Mouse (Mus musculus) CD8-positive naive resting alpha-beta T cell, adult 2 months (primary cell): ENCODE measurements at regions not wholly inside any gene's neighbourhood (a gene's known extent, or its start where the extent isn't known, plus 50 kb on each side); places are given as distances from the start of the nearest gene placed in this dataset.
"Not testable (repeated sequence)": the region's sequence is repeated elsewhere in the genome, so short reads cannot be mapped to it uniquely, and the experiment has no call there.

ENCODE experiments used
- DNase-seq, 2 experiments: peaks; one replicate each; pipeline ENCODE4 v3.0.0; 2022; ENCODE audit warnings: low read depth in 2 of 2, low spot score in 2 of 2

DNA sequence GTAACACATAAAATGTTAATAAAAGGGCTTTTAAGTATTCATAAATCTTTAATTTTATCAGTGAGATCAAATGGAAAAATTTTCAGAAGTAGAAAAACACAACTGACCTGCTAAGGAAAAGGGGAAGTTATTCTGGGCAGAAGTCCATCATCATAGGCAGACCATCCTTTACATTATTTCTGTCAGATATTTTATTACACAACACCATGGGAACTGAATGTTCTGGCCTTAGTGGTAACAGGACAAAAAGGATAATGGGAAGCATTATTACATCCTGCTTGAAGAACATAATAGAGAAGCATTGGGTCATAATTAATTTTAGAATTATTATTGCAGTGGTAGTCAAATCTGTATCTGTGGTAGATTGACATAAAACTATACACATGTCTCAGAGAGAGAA, 603.5 kb upstream of the Gje1 start:
- no peak for DNase-seq

DNA sequence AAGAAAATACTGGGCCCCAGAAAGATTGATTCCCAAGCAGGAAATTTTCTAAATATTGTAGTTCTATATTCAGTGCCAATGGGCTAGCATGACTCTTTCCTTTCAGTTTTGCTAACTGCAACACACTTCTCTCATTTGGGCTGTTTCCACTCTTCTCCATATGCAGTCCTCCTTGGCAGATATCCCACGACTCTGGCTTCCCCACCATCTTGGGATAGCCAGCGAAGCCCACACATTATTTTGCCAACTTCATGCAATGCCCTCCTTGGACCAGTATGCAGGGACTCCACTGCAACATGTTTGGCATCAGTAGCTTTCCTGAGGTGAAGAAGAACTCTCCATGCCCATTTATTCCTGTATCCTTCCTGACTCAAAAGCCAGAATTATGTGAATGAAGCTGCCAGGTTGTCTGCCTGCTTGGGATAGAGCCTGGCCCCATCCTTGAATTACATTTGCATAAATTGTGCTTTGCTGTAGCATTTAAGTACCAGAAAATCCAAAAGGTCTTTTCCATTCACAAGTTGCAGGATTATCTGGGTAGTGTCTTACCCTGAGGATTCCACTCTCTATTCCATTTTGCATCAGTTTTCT, 599.1 kb upstream of the Gje1 start:
- DNase-seq = no peak

DNA sequence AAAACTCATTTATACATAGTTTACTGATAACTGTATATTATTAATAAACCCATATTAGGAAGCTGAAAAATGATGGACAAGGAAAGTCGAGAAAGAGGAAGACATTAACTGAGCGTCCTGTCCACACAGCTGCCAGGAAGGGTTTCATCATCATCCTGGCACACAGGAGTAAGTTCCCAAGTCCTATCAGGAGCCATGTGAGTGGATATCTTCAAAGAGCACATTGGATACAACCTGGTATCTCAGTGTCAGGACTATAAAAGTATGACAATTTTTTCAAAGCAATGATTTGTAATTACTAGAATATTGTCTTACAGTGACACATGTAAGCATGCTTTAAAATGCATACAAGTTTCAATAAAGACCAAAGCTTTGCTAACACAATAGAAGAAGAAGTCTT, 592.6 kb upstream of the Gje1 start:
- no peak for DNase-seq

DNA sequence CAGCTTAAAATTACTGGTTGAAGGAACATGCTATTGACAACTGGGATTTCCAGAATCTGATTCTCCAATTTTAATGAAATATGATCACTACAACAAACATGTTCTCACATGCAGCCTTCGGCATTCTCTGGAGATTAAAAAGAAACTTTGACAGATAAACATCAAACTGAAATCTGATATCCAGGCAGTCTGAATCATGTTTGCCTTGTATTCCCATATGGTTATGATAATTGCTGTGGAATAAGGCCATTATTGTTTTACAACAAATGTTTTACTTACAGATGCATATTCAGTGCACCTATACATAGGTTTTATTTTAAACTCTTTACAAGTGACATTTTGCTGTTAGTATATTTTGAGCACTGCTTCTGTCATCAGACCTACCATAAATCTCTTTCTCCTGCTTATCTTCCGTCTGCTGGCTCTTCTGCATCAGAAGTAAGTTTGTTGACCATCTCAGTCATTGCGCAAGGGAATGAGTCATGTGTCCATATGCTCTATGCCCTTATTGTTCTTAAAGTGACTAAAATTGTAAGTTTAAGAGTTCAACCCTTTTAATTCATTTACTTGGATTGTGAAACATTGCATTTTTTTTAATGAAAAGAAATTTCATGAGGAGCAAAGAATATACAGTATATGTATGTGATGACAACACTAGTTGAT, 587.9 kb upstream of the Gje1 start:
- no peak for DNase-seq

DNA sequence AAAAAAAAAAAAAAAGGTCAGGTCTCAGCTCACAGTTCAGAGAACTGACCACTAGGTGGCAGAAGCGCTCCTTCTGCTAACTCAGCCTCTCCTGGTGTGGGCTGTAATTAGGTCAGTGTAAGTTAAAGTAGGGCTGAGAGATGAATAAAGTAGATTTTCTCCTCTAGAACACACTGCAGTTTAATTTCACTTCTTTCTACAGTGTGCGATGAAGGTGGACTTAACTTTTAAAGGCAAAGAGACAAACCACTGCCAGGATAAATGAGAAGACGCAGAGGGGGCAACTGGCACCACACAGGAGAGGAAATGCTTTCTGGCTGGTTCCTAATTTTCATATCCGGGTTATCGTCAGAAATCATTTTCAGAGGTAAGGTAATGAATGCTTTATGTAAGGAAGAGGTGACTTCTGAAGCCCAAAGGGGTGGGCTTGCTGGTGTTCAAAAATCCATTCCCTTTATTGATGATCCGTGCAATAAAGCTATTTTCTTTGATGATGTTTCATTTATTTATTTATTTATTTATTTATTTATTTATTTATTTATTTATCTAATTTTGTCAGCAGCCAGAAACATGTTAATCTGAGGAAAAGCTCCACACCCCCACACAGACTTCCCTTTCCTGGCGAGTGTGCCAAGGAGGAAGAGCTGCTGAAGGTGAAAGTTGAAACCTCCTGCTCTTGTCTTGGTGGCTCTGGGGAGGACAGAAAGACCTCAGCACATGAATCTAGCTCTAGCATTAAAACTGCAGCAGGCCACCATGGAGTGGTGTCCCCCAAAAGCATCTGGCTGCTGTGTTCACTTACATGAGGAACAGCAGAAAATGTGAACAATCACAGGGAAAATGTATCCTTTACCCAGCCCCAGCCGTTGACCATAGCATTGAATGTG, 582.4 kb upstream of the Gje1 start:
- peak; percentile 3 to 17 for DNase-seq

DNA sequence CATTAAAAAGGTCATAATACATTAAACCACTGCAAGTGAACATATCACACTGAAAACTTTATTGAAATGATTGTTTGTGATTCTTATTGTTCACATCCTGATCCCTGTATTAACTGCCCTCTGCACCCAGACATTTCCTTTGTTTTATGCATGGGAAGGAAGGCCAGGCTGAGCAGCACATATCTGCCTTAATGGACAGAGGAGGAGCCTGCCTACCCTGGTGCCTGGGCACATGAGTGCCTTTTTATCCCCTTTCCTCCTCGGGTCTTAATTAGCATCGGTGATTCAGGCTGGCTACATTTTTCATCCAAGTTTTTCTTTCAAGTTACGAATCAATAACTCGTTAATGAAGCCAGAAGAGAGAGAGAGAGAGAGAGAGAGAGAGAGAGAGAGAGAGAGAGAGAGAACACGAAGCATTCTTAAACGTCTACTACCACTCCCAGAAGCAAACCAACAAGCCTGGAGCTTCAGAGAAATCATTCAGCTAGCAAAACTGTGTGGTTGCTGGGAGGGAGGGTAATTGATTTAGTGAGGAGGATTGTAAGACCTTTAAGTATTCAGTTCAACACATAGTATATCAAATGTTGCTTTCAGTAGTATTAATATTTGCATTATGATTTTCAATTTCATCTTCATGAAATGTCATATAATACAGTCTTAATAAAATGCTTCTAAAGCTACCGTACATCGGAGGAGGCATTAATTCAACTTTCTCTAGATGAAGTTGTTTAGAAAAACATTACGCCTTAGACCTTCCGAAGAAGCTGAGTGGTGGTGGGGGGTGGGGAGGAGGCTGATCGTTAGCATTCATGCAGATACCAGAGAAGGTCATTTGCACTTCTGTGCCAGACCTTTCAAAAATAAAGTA, 581.6 kb upstream of the Gje1 start:
- DNase-seq = no peak

DNA sequence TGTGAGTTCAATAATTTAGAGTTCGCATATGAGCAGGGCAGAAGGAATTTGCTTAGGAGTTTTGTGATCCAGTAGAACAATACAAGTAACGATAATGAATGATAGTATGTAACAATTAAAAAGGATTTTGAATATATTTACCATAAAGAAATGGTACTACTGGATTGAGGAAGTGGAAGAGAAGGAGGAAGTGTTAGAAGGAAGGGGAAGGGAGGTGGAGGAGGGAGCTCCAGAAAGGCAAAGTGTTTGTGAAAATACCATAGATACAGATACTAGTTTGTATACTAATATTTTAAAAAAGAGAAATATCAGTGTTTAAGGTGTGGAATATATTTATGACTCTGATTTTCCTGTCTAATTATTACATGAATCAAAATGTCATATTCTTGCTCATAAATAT, 579.2 kb upstream of the Gje1 start:
- no peak for DNase-seq

DNA sequence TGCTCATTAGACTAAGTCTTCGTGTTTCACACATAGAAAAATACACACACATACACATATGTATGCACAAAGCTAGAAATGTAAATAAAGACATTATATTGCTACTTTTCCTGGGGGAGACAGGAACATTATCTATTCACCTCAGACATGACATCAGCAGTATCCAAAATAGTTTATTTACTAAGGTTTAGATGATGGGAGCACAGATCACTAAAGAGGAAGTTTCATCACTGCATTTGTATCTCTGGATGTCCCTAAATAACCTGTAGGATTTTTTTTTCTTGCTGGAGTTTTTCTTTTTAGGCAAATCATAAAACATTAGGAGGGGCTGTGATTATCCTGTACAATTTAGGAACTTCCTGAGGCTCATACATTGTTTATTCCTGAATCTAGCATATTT, 576.1 kb upstream of the Gje1 start:
- no peak for DNase-seq

DNA sequence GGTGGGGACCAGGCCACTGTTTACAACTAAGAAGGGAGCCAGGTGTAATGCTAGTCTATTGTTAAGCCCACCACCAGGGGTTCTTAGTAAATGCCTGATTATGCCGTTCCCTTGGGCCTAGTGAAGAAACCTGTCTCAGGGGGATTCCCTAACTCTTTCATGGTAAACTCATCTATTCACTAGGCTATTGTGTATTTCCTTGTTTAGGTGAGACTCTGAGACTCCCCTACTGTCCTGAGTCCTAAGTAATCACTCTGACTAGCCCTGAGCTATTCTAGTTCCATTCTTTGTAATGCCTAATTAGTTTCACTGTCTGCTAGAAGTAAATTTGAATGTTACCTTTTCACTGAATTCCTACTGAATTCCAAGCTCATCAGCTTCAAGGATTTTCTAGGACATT, 545.3 kb upstream of the Gje1 start:
- not testable (repeated sequence) for DNase-seq

DNA sequence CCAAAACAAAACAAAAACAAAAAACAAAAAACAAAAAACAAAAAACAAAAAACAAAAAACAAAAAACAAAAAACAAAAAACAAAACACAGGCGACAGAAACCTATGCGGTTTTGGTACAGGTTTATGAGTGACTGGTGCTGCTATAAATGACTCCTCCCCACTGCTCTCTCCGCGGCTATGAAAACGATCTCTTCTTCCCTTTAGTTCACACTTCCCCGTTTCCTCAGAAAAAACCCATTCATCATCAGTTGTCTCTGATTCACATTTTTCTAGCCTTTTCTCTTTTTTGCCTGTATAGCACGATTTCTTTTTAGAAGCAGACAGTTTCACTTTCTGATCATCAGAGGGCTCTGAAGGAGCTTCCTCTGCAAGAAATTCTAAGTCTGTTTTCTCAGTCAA, 544.3 kb upstream of the Gje1 start:
- DNase-seq = not testable (repeated sequence)

DNA sequence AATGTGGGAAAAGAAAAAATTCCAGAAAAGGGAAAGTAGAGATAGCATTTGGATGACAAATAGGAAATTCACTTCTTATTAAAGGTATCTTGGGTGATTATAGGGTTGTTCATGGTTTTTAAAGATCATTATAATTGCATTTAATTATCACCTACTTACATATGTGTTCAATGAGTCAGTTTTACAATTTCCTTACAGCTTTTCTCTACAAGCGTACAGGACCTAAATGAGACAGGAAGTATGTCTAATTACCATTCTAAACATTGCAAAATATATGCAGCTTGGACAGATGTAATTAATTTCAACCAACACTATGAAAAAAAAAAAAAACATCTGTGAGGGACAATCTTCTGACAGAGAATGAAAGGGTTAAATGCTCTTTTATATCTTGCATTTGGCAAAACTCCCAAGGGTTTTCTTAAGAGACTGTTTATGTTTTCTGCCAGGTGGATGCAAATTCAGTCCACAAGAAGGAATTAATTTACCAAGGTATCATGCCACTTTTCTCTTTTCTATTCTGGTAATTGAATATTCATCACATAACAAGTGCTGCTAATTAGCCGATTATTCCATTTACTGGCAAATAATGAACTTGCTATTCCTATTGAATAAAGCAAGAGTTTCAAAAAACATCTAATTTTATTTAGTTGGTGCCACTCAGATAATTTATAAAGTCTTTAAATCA, 531.5 kb upstream of the Gje1 start:
- no peak for DNase-seq

DNA sequence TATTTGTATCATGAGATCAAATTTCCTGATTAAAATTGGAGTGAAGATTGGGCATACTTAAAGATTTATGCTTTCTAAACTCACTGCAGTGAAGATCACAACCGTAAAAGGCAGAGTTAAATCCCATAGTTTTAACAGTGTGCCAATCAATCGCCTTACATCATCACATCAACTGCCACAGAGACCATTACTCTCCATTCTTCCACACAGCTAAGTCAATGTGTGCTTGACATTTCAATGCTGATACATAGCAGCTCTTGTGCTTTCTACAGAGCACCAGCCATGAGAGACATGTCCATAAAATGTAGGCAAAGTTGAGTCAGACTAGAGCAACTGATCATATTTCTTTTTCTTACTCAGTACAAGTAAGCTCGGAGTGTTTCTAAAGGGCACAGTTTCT, 530.9 kb upstream of the Gje1 start:
- DNase-seq = no peak

DNA sequence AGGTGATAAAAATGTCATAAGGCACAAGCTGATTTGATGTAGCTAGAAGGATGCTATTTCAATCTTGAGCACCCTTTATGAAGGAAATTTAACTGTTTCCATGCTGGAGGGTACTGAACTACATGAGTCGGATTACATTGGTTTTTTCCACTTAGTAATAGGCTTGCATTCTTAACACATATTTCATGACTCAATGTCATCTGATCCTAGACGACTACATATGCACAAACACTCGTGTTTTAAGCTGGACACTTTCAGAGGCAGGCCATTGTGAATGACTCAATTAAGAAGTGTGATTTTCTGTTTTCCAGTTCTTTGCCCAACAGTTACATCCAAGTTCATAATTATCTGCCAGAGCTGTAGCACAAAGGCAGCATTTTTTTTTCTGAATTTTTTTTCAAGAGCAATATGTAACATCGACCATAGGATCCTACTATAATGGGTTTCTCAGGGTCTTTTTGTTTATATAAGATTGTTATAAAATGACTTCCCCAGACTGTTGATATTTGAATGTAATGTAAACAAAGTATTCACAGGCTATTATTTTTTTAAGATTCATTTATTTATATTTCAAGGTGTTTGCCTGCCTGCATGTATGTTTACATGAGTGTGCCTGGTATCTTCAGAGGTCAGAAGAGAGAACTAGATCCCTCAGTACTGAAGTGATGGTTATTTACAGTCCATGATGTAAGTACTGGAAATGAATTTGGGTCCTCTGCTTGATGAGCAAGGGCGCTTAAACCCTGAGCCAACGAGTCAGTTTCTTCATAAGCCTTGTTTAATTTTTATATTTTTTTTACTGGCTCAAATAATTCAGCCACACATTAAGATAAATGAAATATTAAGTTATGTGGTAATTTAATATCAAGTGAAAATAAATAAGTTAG, 526.6 kb upstream of the Gje1 start:
- DNase-seq = no peak

DNA sequence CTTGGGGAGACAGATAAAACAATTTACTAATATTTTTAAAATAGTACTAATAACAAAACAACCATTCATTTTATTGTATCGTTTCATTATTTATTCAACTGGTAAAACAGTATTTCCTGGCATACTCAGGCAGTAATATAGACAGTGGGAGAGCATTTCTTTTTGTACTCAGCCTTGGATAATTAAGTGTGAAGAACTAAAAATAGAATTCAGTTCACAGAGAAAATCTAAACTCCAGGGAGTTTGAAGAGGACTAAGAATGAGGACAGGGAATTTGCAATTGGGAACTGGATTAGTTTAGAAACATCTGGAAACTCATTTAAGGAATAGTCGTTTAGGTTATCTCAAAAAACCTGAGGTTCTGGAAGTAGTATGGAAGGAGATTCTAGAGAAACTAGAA, 525.4 kb upstream of the Gje1 start:
- no peak for DNase-seq

DNA sequence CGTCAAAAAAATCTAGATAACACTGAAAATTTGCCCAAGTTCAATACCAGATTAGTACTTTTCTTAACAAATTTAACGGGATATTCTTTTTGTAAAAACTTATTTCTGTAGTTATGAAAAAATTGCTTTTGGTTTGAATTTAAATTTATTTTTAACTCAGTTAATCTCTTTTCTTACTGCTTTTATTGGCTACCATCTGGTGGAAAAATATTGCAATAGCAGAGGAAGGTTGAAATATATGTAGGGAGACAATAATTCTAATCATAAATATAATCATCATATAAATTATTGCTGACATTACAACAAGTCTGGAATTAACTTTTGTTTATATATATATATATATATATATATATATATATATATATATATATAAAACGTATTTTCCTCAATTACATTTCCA, 500.9 kb upstream of the Gje1 start:
- DNase-seq = no peak

DNA sequence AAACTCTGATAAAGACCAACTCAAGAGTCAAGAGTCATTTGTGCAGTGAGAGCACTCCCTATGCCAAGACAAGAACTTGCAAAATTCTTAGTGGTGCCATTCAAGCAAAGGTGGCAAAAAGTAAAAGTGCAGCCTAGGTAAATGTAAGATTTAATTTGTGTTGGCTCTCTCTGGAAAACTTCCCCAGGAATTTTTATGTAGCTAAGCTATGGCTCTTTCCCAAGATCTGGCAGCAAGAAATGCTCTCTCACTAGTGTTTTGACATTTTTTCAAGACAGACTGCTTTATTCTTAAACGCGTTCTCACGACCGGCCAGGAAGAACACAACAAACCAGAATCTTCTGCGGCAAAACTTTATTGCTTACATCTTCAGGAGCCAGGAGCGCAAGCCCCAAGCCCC, 461.6 kb upstream of the Gje1 start:
- no peak for DNase-seq

DNA sequence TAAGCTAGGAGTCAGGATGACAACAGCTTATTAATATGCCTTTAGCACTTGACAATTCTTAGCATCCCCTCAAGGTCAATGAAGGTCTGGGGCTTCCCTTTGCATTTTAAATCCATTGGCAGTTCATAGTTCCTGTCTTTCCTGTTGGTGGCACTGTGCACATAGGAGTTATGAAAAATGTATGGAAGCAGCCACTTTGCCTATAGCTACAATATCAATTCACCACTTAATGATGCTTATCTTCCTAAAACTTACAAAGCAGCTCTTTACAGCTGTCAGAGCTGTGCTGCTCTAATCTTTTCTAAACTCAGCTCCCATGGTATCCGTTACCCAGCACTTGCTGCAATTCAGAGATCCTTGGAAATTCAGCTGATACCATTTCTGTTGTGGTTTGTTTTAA, 456.4 kb upstream of the Gje1 start:
- no peak for DNase-seq

DNA sequence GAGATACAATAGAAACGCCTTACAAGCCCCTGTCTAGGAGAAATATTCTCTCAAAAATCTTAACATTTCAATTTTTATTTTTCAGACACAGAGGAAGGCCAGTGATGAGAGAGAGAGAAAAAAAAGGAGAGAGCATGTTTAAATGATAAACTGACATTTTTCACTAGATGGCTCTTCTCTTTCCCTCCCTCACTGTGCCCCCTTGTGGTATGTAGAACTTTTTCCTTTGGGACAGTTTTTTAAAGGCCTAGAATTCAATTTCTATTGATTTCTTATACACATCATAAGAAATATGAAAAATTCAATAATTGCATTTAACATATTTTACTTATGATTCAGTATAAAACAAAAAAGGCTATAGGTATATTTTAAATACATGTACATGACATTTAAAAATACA, 454.5 kb upstream of the Gje1 start:
- DNase-seq = no peak

DNA sequence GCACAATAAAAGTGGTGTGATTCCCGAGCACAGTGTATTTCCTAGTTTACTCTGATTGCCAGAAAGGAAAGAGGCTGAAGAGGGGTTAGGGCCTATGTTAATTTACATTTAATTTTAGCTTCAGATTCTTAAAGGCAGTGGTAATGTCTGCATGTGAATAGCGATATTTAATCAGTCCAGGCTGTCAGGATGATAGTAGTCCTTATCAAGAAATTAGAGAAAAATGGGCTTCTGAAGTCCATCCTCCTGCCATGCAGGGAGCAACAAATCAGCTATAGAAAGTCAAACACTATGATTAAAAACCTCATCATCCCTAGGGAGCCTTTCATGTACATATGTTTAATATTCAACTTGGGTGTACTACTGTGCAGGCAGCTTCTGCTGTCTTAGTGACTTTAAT, 422.7 kb upstream of the Gje1 start:
- no peak for DNase-seq
